Mouse (Mus musculus) liver, embryonic 14 days (tissue): ENCODE data around the gene Vps9d1. TPM values are rescaled to one million over a fixed set of nuclear protein-coding genes. Genes with fewer than 3 reads are reported as not detected.

Experiments
- polyA plus RNA-seq: library from polyadenylated mRNA; depleted of rRNA; stranded (reverse); fragments of >200 nt; gene quantifications from 2 replicates; pipeline ENCODE4 v1.2.3, GENCODE M21; 2012; rRNA removed

The Vps9d1 gene
- 6.1 and 7.4 TPM in 2 replicates for polyA plus RNA-seq

GRCm38 (mm10) chr8:123254099-123254885 lies at the start of gene Vps9d1, which contains the start of gene Zfp276:
Vps9d1 (minus strand) TSS chr8:123254348.
Zfp276 (plus strand) TSS chr8:123254195.

GRCm38 (mm10) chr8:123235520-123236497 lies 18.3 kb downstream of the Vps9d1 start, which contains the start of gene Spata2l:
Spata2l (minus strand) TSS chr8:123236233.

GRCm38 (mm10) chr8:123224278-123225266 lies 29.6 kb downstream of the Vps9d1 start, which contains the start of gene Cdk10:
Cdk10 (plus strand) TSS chr8:123224842.

GRCm38 (mm10) chr8:123212321-123213117 lies 41.6 kb downstream of the Vps9d1 start, which contains the start of the genes Chmp1a and Spata33:
Chmp1a (minus strand) TSS chr8:123212763.
Spata33 (plus strand) TSS chr8:123212832.

Other genes starting within 250 kb of the Vps9d1 start
- 11.9 and 12.9 TPM in 2 replicates for gene Ankrd11, start 212.1 kb downstream of the Vps9d1 start, polyA plus RNA-seq
- gene Spg7, start 191.4 kb downstream of the Vps9d1 start, polyA plus RNA-seq, result 24.9 and 28.3 TPM in 2 replicates
- 1,342 and 1,378 TPM in 2 replicates for gene Rpl13, start 152.0 kb downstream of the Vps9d1 start, polyA plus RNA-seq
- 1.8 and 2.1 TPM in 2 replicates for gene Cpne7, start 137.0 kb downstream of the Vps9d1 start, polyA plus RNA-seq
- 0.71 and 0.92 TPM in 2 replicates for gene Sult5a1, start 96.0 kb downstream of the Vps9d1 start, polyA plus RNA-seq
- gene Dpep1, start 68.1 kb downstream of the Vps9d1 start, polyA plus RNA-seq, result 0.07 and 0.14 TPM in 2 replicates
- gene Chmp1a, start 41.6 kb downstream of the Vps9d1 start, polyA plus RNA-seq, result 28.4 and 33.8 TPM in 2 replicates
- 0.23 and 0.27 TPM in 2 replicates for gene Spata33, start 41.5 kb downstream of the Vps9d1 start, polyA plus RNA-seq
- 13.4 and 15.3 TPM in 2 replicates for gene Cdk10, start 29.5 kb downstream of the Vps9d1 start, polyA plus RNA-seq
- gene Spata2l, start 18.1 kb downstream of the Vps9d1 start, polyA plus RNA-seq, result 0.78 and 0.99 TPM in 2 replicates
- gene Zfp276, start 153 bp downstream of the Vps9d1 start, polyA plus RNA-seq, result 7.4 and 8.2 TPM in 2 replicates
- 21.3 and 26.0 TPM in 2 replicates for gene Fanca, start 64.2 kb upstream of the Vps9d1 start, polyA plus RNA-seq
- 3.0 and 3.1 TPM in 2 replicates for gene Spire2, start 78.4 kb upstream of the Vps9d1 start, polyA plus RNA-seq
- 42.0 and 48.3 TPM in 2 replicates for gene Tcf25, start 119.4 kb upstream of the Vps9d1 start, polyA plus RNA-seq
- gene Mc1r, start 152.8 kb upstream of the Vps9d1 start, polyA plus RNA-seq, result 0.01 and 0.02 TPM in 2 replicates
- 0.62 and 0.92 TPM in 2 replicates for gene Tubb3, start 157.1 kb upstream of the Vps9d1 start, polyA plus RNA-seq
- 7.6 and 8.4 TPM in 2 replicates for gene Def8, start 169.2 kb upstream of the Vps9d1 start, polyA plus RNA-seq
- gene Afg3l1, start 223.6 kb upstream of the Vps9d1 start, polyA plus RNA-seq, result 12.7 and 13.9 TPM in 2 replicates